Mouse (Mus musculus): Measurements from ENCODE around the gene Tmem269. TPM values are rescaled to one million over a fixed set of nuclear protein-coding genes. Genes with fewer than 3 reads are reported as not detected.

The Tmem269 gene
- polyA plus RNA-seq (2016; fragmentation: Nextera tagmentation; extraction: Ambion mirVana) = not detected in 2 replicates

DNA sequence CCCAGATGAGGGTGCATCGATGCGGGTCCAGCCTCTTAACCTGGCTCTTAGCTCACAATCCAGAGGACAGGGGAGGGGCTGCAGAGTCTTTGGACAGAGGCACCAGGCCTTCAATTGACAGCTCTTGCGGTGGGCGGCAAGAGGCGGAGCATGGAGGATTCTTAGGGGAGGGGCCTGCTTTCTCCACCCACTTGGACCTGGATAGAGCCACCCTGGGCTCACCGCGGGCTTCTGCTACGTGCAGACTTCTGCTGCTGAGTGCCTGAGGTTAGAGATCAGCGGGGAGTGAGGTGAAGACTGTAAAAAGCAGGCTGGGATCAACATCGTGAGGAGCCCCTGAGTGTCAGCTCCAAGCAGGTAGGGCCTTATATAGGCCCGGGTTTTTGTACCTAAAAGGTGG lies at the start of gene Tmem269:
Gene Tmem269, minus strand, starts transcription at position 49 of the 400 bp plus-strand sequence.
- WGBS = 11% methylated on average over 11 of the region's 11 CpGs
- H3K36me3 ChIP-seq = peaks cover 3% of the 10 kb centered on the region
- H3K9ac ChIP-seq (replicated peaks) = no peak within 1 kb of the TSS
- 0 out of 2 replicates have a peak, but pooled peaks cover 6% of the 10 kb centered on the region for H3K4me1 ChIP-seq (replicated peaks)
- ATAC-seq (ENCODE audit: insufficient number of reproducible peaks, insufficient read depth, low FRiP score, low TSS enrichment, low read depth) = no peak
- no peak within 1 kb of the TSS for H3K4me2 ChIP-seq
- H3K4me3 ChIP-seq (replicated peaks) = no peak within 1 kb of the TSS
- H3K27ac ChIP-seq = no peak within 1 kb of the TSS
- no peaks in the 10 kb centered on the region for H3K27me3 ChIP-seq
- no peaks in the 10 kb centered on the region for H3K9me3 ChIP-seq

DNA sequence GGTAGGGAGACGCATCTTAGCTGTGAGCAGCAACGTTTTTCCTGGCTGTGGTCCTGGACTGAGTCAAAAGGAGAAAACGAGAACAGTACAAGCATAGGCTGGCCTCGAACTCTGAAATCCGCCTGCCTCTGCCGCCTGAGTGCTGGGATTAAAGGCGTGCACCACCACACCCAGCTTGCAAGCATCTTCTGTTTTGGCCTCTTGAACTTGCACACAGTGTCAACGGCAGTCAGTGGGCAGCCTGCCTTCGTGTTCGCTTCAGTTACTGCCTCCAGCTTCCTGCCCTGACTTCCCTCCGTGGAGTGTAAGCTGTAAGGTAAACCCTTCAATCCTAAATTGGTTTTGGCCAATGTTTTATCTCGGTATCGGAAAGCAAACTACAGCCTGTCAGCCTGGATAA lies 48.6 kb upstream of the Tmem269 start:
- Histone ChIP-seq H3K27me3 (no peaks in the 10 kb centered on the region), H3K9ac (replicated peaks) (no peak overlapping the region), H3K27ac (no peak overlapping the region), H3K4me2 (no peak overlapping the region), H3K4me1 (replicated peaks) (no peaks in the 10 kb centered on the region), H3K36me3 (peaks cover 32% of the 10 kb centered on the region), H3K9me3 (no peaks in the 10 kb centered on the region), H3K4me3 (replicated peaks) (no peak overlapping the region)
- WGBS = 80% methylated on average over 13 of the region's 13 CpGs
- ATAC-seq (ENCODE audit: insufficient number of reproducible peaks, insufficient read depth, low FRiP score, low TSS enrichment, low read depth) = no peak

DNA sequence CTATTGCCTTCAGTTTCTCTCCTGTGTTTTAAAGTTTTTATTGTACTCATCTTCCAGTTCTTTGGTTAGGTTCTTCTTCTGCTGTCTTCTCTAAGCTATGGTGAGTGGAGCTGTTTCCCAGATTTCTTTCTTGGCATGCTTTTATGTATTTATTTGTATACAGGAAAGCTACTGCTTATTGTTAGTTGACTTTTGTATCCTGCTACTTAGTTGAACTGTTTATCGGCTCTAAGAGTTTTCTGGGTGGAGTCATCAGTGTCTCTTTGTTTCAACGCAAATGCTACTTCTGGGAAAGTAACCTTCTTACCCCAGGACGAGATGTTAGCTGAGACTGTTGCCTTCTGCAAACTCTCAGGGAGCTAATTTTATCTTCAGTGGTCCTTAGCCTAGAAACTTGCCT lies 45.4 kb upstream of the Tmem269 start:
- WGBS = 87% methylated on average over 3 of the region's 3 CpGs

DNA sequence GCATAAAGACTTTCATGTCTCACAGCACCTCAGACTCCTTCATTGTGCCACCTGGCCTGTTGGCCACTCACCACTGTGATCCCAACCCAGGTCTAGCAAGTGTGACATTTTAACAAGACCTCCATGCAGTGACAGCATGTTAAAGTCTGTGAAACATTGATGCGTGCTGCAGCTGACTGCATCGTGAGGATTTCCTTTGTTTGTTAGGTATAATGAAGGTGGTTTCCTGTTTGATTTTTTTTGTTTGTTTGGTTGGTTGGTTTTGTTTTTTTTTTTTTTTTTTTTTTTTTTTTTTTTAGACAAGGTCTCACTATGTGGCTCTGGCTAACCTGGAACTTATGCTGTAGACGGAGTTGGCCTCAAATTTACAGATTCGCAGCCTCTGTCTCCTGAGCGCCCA lies 44.5 kb upstream of the Tmem269 start:
- 83% methylated on average over 5 of the region's 5 CpGs for WGBS
- no peak overlapping the region for H3K4me3 ChIP-seq (replicated peaks)
- H3K4me2 ChIP-seq = no peak overlapping the region
- no peaks in the 10 kb centered on the region for H3K4me1 ChIP-seq (replicated peaks)
- H3K9ac ChIP-seq (replicated peaks) = no peak overlapping the region
- H3K9me3 ChIP-seq = no peaks in the 10 kb centered on the region
- H3K27ac ChIP-seq = no peak overlapping the region
- H3K27me3 ChIP-seq = no peaks in the 10 kb centered on the region
- H3K36me3 ChIP-seq = no peaks in the 10 kb centered on the region
- ATAC-seq (ENCODE audit: insufficient number of reproducible peaks, insufficient read depth, low FRiP score, low TSS enrichment, low read depth) = no peak

More for the DNA sequence above, 45.4 kb upstream of the Tmem269 start:
- no peak overlapping the region for H3K4me2 ChIP-seq
- H3K27ac ChIP-seq = no peak overlapping the region
- no peaks in the 10 kb centered on the region for H3K27me3 ChIP-seq
- no peak overlapping the region for H3K9ac ChIP-seq (replicated peaks)
- H3K4me1 ChIP-seq (replicated peaks) = no peaks in the 10 kb centered on the region
- no peak overlapping the region for H3K4me3 ChIP-seq (replicated peaks)
- no peak for ATAC-seq (ENCODE audit: insufficient number of reproducible peaks, insufficient read depth, low FRiP score, low TSS enrichment, low read depth)
- H3K36me3 ChIP-seq = peaks cover 3% of the 10 kb centered on the region; the same call in 1 of the 2 replicates
- H3K9me3 ChIP-seq = no peaks in the 10 kb centered on the region

DNA sequence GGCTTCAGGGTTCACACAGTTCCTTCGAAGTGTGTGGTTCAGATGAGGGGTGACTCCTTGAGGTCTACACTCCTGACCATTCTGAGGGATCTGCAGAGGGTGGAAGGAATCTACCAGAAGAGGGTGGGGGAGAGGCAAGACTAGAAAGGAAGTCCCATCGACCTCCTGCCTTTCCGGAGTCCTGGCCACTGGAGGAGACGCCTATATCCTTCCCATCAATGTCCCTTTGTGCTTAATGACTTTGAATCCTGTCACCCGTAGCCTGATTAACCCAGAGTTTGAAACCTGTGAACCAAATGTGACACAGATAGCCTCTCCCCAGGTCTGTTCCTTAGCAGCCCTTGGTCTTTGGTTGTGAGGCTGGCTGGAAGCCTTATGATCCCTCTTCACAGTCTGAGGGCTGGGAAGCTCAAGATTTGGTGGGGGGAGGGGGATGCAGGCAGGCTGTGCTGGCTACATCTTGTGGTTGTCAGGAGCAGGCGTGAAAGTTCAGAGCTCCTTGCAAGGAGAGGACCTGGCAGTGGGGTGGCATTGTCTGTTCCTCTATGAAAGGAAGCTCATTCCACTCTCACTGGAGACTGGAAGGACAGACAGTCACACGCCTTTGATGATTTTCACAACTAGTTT lies 43.2 kb upstream of the Tmem269 start:
- no peak overlapping the region for H3K9ac ChIP-seq (replicated peaks)
- no peak overlapping the region for H3K4me3 ChIP-seq (replicated peaks)
- ATAC-seq (ENCODE audit: insufficient number of reproducible peaks, insufficient read depth, low FRiP score, low TSS enrichment, low read depth) = no peak
- H3K27ac ChIP-seq = no peak overlapping the region
- no peaks in the 10 kb centered on the region for H3K36me3 ChIP-seq
- H3K4me1 ChIP-seq (replicated peaks) = no peaks in the 10 kb centered on the region
- H3K9me3 ChIP-seq = no peaks in the 10 kb centered on the region
- WGBS = 43% methylated on average over 7 of the region's 7 CpGs
- H3K4me2 ChIP-seq = no peak overlapping the region
- no peaks in the 10 kb centered on the region for H3K27me3 ChIP-seq

DNA sequence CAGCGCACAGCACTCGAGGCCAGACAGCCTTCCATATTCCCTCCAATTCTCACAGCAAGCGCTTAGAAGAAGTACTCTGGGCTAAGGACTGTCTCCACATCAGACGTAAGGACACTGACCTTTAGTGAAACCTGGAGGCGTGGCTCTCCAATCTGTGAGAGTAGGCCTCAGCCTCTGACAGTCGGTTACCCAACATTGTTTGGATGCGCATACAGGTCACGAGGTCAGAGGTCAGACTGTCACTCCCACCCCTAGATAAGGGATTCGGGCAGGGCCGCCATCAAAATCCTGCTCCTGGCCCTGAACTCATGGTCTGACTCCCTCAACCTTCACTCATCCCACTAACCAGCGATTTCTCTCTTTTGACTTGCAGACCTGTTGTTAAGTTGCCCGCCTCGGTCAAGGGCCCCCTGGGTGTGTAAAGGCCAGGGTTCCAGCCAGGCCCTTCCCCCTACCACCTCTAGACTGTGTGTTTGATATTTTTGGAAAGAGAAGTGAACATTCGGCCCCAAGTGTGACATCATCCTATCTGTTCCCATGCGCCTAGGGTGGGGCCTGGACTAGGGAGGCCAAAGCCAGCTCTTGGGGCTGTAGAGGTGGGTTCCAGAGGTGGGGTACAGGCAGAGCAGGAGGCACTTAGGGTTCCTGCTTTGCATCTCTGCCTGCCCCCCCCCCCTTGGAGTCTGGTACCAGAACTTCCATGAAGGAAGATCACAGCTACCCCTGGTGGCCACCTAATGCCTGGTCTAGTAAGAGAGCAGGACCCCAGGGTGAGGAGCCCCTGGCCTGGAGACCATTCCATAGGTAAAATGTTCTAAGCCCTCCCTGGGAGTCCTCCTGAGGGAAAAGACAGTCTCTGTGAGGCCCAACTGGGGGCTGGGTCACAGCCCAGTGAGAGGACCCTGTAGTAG lies 41.6 kb upstream of the Tmem269 start:
- WGBS = 83% methylated on average over 15 of the region's 15 CpGs
- Histone ChIP-seq H3K36me3 (no peaks in the 10 kb centered on the region), H3K9me3 (no peaks in the 10 kb centered on the region), H3K4me2 (no peak overlapping the region), H3K4me1 (replicated peaks) (peaks cover 9% of the 10 kb centered on the region), H3K27ac (no peak overlapping the region), H3K4me3 (replicated peaks) (no peak overlapping the region), H3K9ac (replicated peaks) (no peak overlapping the region), H3K27me3 (no peaks in the 10 kb centered on the region)
- ATAC-seq (ENCODE audit: insufficient number of reproducible peaks, insufficient read depth, low FRiP score, low TSS enrichment, low read depth) = 0 out of 2 replicates have a peak, but pooled peaks have one; percentile 29

DNA sequence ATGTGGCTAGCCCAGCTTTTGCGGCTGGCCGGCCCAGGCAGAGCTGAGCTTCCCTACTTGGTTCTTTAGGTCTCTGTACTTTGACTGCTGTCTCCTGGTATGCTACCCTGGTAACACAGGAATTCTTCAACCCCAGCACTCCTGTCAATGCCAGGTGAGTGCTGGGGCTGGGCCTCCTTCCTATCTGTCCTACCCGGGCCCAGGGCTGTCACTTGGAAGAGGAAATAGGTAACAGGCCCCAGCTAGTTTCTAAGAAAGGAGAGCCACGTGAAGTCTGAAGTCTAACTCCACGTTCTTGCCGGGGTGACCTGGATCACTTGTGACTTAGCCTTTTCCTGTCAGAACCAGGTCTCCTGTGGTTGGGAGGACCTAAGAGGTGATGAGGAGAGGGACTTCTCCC lies 39.1 kb upstream of the Tmem269 start:
- 74% methylated on average over 6 of the region's 6 CpGs for WGBS

DNA sequence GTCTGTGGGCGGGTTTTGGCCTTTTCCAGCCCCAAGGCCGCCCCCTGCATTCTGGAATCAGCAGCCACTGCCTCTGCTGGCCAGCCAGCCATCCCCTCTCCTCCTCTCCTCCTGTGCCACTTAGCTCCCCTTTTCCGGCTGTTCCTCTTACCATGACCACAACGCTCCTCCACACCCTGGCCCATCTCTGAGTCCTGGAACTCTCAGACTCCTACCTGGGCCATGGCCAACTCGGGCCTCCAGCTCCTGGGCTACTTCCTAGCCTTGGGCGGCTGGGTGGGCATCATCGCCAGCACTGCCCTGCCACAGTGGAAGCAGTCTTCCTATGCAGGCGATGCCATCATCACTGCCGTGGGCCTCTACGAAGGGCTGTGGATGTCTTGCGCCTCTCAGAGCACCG lies 37.3 kb upstream of the Tmem269 start, which contains the start of gene Cldn19:
Gene Cldn19, plus strand, starts transcription at position 64 of the 400 bp plus-strand sequence.
- 78% methylated on average over 12 of the region's 12 CpGs for WGBS
- Histone ChIP-seq H3K27me3 (no peaks in the 10 kb centered on the region), H3K4me3 (replicated peaks) (no peak within 1 kb of the TSS), H3K4me2 (peak within 1 kb of the TSS; percentile 26; the same call in 1 of the 2 replicates), H3K9me3 (no peaks in the 10 kb centered on the region), H3K36me3 (no peaks in the 10 kb centered on the region), H3K4me1 (replicated peaks) (peaks cover 21% of the 10 kb centered on the region), H3K27ac (peak within 1 kb of the TSS; percentile 81), H3K9ac (replicated peaks) (peak within 1 kb of the TSS; percentile 1)
- no peak for ATAC-seq (ENCODE audit: insufficient number of reproducible peaks, insufficient read depth, low FRiP score, low TSS enrichment, low read depth)

More for the DNA sequence above, 39.1 kb upstream of the Tmem269 start:
- Histone ChIP-seq H3K4me2 (no peak overlapping the region), H3K4me1 (replicated peaks) (peaks cover 21% of the 10 kb centered on the region), H3K27ac (0 out of 2 replicates have a peak overlapping the region, but pooled peaks have one; percentile 17), H3K4me3 (replicated peaks) (no peak overlapping the region), H3K27me3 (no peaks in the 10 kb centered on the region), H3K9me3 (no peaks in the 10 kb centered on the region), H3K9ac (replicated peaks) (no peak overlapping the region), H3K36me3 (no peaks in the 10 kb centered on the region)
- no peak for ATAC-seq (ENCODE audit: insufficient number of reproducible peaks, insufficient read depth, low FRiP score, low TSS enrichment, low read depth)

DNA sequence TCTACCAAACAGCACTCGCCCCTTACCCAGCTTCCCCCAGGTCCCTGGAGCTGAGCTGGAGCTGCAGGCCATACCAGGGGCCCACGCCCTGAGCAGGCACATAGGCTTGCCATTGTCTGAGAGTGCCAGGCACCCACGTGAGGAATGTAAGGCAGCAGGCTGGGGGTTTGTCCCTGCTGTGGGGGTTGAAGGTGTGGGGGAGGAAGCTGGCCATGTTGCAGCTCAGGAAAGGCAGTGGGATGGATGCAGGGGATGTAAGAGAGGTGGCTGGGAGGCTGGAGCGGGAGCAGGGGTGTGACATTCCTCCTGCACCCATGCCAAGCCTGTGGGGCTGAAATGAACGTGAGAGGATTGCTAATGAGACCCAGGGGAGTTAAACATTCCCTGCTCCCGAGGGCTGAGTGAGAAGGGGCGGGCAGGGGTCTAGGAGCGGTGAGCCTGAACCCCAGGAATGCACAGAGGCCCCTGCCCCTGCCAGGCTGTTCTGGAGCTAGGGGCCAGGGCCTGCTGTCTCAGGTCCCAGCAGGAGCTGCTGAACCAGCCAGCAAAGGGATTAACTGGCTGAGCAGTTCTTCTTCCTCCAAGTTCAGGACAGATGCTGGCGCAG lies 36.1 kb upstream of the Tmem269 start:
- Histone ChIP-seq H3K9me3 (no peaks in the 10 kb centered on the region), H3K27me3 (no peaks in the 10 kb centered on the region), H3K4me3 (replicated peaks) (no peak overlapping the region), H3K27ac (peak overlapping the region; percentile 81), H3K4me1 (replicated peaks) (peaks cover 21% of the 10 kb centered on the region), H3K9ac (replicated peaks) (peak overlapping the region; percentile 1; the same call in 1 of the 2 replicates), H3K36me3 (no peaks in the 10 kb centered on the region), H3K4me2 (peak overlapping the region; percentile 26; the same call in 1 of the 2 replicates)
- WGBS = 29% methylated on average over 9 of the region's 9 CpGs
- ATAC-seq (ENCODE audit: insufficient number of reproducible peaks, insufficient read depth, low FRiP score, low TSS enrichment, low read depth) = peak; percentile 48; the same call in 1 of the 2 replicates

DNA sequence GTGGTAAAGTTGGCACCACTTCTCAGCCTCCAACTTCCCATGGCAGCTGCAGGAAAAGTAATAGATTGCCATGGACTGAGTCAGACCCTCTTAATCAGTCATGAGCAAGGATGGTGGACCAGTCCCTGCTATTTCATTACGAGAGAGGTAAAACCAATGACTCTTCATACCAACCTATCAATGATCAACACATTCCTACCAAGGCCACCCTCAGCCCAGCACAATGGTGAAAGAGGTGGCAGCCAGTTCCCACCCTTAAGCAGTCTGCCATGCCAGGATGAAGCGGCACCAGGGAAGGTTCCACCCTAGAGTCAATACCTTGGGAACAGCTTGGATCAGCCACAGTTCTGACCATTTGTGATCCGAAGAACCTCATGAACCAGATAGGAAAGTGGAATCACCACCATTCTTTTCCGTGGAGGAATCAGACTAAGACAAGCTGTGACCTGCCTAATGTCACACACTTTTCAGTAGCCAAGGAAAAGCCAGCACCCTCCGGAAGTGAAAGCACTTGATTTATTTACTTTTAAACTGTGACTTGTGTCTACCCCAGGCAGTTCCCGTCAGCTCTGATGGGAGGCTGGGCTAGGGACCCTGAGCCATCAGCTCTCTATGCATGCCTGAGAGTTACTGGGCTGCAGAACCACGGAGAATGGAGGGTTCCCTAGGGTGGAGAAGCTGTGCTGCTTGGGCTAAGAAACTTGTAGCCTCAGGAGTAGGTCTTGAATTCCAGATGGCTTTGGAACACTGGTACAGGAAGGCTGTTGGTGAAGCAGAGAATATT lies 34.2 kb upstream of the Tmem269 start:
- no peak overlapping the region for H3K9ac ChIP-seq (replicated peaks)
- peaks cover 14% of the 10 kb centered on the region for H3K36me3 ChIP-seq
- no peak overlapping the region for H3K4me2 ChIP-seq
- no peaks in the 10 kb centered on the region for H3K27me3 ChIP-seq
- H3K4me1 ChIP-seq (replicated peaks) = peaks cover 21% of the 10 kb centered on the region
- H3K4me3 ChIP-seq (replicated peaks) = no peak overlapping the region
- no peak for ATAC-seq (ENCODE audit: insufficient number of reproducible peaks, insufficient read depth, low FRiP score, low TSS enrichment, low read depth)
- WGBS = 60% methylated on average over 7 of the region's 7 CpGs
- H3K9me3 ChIP-seq = no peaks in the 10 kb centered on the region
- H3K27ac ChIP-seq = no peak overlapping the region

Data from limb, embryonic 12.5 days (tissue).